Mouse (Mus musculus) adrenal gland, adult (tissue): ENCODE results near the gene Celsr2.

Source experiments
- DNase-seq, 2 experiments: peaks; one replicate each; pipeline ENCODE4 v3.0.0; 2022 to 2023; ENCODE audit warnings: low spot score in 1 of 2; ENCODE audit not compliant: inconsistent age in 2 of 2

The Celsr2 gene

DNA sequence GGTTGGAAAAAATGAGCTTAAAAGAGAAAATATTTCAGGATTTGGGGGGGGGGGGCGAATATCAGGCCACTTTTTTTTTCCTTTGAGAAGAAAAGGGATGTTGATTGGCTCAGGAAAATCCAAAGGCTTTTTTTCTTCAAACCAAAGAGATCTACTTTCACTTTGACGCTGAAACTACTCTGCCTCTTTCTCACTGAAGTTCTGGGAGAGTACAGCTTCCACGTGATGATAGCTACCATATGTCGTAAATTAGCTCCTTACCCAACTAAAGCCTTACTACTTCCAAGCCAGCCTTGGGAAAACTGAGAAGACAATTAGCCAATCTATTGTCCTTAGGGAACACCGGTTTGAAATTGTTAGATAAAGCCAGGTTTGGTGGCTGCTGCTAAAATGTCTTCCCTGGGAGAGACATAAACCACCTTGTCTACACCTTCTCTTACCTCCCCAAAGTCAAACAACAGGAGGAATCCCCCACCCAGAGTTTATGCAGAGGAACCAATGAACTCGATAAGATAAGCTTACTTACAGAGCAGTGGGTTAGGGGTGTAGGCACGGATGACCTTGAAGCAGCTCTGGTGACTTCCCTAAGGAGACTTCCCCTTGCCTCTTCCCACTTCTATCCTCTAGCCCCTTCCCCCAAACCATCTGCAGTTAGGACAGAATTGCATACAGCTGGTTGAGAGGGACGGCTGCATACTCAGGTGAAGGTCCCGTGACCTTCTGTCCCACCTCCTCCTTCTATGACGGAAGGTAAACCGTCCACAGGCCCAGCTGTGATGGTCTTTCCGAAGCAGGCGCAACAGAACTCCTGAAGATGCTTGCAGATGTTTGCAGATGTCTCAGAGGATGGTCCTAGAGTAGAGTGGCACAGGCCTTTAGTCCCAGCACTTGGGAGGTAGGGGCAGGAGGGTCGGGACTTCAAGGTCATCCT is 33.1 kb downstream of the Celsr2 start:
- peak in 1 of 2 experiments; percentile 47 for DNase-seq

DNA sequence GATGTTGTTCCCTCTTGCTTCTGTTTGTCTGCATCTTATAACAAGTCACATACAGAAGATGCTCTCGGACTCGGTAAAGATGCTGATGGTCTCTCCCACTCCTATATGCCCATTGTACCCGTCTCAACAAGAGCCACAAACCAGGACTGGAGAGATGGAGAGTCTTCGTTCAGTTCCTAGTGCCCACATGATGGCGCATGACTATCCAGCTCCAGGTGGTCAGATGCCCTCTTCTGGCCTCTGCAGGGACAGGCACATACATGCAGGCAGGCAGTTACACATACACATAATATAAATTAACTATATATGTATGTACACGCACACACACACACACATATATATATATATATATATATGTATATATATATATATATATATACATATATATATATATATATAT is 34.7 kb downstream of the Celsr2 start:
- no peak for DNase-seq

DNA sequence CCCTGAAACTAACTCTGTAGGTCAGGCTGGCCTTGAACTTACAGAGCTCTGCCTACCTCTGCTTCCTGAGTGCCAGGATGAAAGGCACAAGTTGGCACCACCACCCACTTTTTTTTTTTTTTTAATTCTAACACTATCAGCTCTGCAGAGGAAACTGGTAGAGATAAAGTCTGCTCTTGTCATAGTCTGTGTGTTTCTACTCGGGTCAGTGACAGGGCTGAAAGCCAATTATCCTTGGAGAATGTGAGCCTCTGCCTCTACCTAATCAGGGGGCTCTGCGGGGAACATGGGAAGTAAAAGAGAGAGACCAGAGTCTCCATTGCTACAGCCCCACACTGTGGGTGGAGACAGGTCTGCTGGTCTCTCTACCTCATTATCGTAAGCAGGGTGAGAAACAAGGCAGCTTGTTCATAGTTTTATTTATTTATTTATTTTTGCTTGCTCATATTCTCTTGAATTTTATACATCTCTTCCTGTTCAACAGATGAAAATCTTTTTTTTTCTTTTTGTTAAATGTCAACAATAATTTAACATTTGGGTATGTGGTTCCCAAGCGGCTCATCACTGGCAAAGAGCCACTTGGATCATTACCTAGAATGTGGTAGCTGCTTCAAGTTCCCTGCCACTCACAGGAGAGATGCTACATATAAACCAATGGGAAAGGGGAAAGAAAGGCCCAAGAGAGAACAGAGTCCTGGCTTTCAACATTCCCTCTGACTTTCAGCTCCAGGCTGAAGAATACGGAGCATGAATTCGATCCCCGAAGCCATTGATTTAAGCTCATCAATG is 36.3 kb downstream of the Celsr2 start:
- peak; percentile 23 to 56 for DNase-seq

DNA sequence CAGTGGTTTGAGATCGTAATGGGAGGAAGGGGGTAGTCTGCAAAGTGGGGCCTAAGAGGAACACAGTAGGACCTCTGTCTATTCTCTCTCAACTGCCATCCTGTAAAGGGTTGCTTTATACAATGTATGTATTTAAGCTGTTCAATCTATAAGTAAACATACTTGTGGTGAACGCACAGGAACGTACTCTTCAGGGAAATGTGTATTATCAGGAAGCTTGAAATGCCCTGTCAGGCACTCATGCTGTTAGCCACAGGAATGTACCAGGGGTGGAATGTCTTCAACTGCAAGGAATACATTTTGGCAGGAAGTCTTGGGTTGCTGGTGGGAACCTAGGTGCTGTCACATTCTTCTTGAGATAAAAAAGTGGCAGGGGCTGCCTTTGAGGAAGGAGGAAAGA is 42.7 kb downstream of the Celsr2 start:
- no peak for DNase-seq

DNA sequence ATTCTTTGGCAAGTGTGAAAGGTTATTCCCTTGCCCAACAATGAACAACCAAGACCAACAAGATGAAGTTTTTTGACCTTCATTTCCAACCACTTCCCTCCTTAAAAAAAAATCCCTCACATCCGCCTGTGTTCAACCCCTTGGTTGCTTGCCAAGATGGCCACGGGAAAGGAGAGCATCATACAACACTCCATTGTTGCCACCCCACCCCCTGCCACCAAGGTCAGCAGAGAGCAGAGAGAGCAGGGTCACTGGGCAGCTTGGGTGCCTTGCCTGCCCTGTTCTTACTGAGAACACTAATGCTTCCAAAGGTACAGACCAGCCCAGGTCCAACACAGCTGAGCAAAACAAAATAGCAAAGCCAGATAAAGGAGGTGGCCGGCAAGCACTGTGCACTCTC is 43.1 kb downstream of the Celsr2 start:
- peak; percentile 24 to 47 for DNase-seq

DNA sequence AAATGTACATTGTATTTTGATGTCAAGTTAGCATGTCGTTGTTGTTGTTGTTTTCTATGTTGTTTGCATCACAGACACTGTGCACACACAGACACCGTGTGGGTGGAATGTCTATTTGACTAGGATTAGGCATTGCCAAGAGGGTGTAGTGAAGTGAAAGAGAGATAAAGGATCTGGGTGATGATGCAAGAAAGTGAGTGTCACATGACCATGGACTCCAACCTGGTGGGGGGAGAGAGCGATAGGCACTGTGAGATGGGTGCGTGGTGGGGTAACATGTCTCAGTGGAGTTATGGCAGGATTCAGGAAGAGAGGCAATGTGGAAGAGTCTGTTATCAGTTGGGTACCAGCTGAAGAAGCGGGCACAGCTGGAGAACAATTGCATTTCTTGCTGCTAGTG is 46.6 kb downstream of the Celsr2 start:
- DNase-seq = no peak

DNA sequence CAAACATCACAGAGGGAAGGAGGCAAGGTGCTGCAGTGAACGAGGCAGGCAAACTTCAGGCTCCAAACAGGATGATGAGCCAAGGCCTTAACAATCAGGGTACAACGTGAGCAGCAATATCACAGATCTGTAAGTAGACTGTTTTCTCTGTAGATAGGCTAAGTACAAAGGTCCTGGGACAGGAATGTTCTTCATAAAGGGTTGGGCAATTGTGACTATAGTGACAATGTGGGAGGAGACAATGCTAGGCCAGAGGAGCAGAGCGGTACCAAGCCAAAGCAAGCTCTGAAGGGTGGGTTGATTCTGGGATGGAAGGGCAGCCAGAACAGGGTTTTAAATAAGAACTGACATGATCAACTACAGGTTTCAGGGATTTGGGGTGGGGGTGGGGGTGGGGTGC is 47.5 kb downstream of the Celsr2 start:
- DNase-seq = no peak

DNA sequence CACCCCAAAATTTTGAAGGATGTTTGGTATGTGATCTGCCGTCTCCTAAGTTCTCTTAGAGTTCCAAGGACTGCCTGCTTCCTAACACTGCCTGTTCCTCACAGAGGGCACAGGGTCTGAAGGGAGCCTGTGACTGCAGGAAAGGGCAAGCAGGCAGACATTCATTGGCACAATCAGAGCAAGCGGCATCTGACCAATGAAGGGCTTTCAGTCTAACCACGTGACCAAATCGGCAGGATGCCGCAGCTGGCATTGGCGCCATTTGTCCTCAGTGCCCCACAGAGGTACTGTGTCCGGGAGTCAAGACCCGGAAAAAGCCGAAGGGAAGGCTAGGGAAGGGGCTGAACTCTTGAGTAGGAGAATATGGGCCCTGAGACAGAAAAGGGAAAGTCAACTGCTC is 48.2 kb downstream of the Celsr2 start:
- no peak for DNase-seq

DNA sequence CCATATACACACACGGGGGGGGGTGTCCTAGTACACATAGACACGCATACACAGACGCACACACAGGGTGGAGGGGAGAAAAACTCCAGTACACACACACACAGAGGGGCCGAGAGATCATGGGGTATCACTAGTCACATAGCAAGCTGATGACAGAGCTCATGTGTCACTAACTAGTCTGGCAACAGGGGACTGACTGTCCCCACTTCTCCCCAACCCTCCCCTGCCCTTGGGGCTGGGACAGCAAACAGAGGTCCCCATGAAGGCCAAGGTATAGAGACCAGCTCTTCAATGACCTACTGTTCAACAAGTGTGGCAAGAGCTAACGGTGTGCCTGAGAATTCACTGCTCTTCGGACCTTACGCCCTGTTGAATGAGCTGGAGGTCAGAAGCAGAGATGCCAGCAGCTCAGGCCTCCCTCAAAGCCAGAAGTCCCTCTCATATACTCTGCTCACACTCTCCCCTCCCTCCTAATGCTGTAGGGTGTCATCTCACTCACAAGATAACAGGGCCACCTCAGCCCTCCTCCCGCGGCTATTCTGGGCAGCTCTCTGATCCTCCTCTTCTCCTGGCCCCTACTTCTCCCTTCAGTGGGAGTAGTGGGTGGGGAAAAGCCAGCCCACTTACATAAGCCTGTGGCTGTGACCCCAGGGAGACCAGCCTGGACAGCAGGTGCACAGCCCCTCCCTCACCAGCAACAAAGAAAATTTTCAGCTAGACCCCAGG is 50.9 kb downstream of the Celsr2 start, which contains the start of gene Mybphl:
Mybphl (plus strand) TSS at position 642 of the 726 bp plus-strand sequence.
- no peak for DNase-seq

DNA sequence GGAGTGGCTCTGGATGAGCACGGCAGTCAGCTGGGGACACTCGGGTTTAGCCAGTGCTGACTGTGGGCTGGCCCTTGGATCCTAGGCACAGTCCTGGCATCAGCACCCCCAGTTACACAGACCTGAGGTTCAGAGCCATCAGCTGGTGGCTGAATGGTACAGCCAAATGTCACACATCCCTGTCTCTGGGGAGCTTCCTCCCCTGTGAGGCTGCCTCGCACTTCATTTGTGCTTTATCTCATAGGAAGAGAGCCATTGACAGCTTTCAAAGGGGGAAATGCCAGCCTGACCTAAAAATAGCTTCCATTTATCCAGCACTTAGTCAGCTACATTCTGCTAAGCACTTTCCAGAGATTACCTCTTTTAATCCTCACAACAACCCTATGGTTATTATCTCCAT is 51.7 kb downstream of the Celsr2 start:
- DNase-seq = no peak

DNA sequence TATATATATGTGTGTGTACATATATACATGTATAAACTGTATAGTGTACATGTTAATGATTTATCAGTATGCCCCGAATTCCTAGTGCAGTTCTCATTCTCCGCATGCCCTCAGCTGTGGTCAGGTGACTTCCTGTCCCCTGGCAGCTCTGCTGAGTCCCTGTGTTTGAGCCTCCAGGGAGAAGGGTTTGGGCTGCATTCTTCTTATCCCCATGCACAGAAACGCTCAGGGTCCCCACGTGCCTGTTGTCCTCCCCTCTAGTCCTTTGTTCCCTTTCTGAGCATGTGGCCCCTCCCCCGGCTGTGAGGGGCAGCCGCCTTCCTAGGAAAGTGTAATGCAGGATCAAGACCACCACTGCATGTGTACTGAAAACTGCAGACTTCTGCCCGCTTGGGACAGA is 54.5 kb downstream of the Celsr2 start:
- DNase-seq = no peak

DNA sequence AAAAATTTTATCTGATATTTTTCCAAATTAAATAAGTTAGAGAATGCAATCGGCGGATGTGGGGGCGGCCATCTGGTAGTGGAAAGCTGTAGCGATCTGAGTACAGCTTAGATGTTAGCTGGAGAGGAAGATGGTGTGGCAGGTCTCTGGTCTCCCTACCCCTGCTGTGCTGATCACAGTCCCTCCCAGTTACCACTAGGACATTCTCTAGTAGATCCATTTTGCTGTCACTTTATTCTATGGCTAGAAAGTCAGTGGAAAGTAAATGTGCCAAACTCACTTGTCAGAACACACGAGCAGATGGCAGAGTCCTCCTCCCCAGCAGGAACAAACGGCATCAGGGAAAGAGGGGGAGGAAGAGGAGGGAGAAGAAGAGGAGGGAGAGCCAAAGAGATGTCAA is 56.9 kb downstream of the Celsr2 start:
- DNase-seq = no peak

DNA sequence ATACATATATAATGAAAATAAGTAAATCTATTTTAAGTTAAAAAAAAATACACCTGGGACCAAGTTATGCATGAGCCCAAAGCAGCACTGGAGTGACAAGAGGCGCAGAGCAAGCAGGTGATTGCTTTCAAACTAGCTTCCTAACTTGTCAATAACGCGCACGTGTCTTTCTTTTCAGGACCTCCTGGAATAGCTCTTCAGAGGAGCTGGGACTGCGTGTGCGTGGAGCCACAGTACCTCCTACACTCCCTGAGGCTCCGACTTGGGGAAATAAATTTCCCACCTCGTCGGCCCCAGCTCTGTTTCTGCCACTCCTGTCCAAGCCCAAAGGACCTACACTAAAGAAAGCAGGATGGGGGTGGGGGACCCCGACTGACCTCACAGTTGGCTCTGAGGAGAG is 58.3 kb downstream of the Celsr2 start:
- DNase-seq = no peak

DNA sequence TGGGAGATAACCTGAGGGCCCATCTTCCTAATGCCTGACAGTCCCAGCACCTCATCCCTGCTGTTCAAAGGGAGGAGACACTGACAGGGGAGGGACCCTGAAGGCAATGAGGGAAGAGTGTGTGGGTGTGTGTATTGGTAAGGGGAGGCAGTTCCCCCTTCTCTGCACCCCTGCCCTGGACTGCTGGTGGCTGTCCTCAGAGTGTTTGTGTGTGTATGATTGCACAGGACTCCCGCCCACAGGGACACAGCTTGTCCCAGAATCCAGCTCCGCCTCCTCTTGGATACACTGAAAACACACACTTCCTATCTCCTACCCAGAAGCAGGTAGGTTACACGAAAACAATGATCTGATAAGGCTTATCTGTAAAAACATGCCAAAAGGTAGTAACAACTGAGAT is 60.1 kb downstream of the Celsr2 start:
- DNase-seq = no peak

DNA sequence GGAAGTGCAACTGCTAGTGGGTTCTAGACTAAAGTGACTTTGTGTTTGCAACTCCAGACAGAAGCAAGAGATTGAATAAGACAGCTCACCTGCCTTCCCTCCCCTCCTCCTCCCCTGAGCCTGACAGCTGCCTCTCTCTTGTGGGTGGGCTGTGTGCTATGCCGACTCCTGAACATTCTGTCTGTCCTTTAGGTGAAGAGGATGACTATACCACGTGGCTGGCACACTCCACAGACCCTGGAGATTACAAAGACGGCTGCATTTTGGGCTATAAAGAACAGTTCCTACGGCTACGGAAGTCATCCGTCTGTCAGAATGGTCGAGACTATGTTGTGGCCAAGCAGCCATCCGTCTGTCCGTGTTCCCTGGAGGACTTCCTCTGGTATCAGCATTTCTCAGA is 67.0 kb downstream of the Celsr2 start:
- DNase-seq = no peak

DNA sequence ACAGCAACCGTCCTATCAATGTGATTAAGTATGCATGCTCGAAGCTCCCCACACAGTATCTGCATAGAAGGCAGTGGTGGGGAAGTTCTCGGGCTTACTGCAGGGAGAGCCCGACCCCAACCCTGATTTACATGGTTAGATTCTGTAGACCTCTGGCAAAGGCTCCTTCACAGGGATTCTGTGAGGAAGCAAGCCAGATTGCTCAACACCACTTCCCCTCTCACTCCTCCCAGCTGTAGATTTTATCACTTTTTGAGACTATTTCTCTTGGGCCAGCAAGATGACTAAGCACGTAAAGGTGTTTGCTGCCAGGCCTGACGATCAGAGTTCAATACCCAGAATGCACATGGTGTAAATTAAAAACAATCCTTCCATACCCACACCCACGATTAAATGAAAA is 69.5 kb downstream of the Celsr2 start:
- no peak for DNase-seq

DNA sequence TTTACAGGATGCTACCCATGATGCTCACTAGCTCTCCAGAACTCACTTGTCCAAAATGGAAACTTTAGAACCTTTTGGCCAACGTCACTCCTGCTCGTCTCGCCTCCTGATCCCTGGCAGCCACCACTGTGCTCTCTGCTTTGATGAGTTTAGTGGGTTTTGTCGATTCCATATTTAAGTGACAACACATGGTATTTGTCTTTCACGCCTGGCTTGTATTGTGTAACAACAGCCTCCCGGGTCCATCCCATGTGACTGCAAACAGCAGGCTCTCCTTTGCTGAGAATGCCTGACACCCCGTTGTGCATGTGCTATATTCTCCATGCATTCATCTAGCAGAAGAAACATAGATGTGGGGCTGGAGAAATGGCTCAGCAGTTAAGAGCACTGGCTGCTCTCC is 73.2 kb downstream of the Celsr2 start:
- no peak for DNase-seq

DNA sequence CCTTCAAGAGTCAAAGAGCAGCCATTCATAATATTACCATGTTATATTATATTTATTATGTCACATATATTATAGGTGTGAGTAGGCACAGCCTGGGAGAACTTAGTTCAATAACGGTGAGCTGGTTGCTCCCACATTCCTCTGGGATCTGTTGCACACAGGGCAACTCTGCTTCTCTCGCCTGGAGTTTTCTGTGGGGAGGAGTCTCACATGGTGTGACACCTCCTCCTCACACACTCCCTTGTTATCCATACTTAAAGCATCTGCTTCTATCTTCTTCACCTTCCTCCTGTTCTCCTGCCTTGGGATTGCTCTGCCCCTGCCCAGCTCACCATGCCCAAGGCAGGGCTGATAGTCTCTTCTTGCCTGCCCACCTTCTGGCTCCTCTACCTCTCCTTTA is 74.3 kb downstream of the Celsr2 start:
- DNase-seq = no peak
